Mouse (Mus musculus): ENCODE results near the gene Pigb. TPM values are rescaled to one million over a fixed set of nuclear protein-coding genes. Genes with fewer than 3 reads are reported as not detected.

Gene Pigb
- polyA plus RNA-seq, 1 experiment: 30.0 TPM

DNA sequence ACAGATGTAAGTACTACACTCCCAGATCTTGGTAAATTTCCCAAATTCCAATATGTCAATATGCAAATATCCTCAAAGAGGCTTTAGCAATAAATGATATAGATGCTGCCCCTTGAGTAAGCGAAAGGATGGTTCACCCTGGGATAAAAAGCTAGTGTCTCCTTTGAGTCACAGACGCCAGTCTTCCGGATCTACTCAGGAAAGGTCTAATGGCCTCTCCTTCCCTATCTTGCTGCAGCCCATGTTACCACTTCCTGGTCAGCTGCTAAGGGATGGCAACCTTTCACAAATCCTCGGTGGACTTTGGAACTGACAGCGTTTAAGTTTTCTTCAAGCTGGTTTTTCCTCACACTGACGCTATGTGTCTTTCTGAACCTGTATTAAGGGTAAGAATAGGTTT is 28.5 kb upstream of the Pigb start:
- no peak for TF ChIP-seq CTCF (IDR thresholded peaks at IDR 0.05; ENCODE audit: low read depth, low read length)
- no peak for TF ChIP-seq POLR2A (IDR thresholded peaks at IDR 0.05; ENCODE audit: insufficient read depth, low read length)
- TF ChIP-seq EP300 (IDR thresholded peaks at IDR 0.05; ENCODE audit: insufficient read depth, low read depth, low read length): no peak
- 0 out of 2 replicates have a peak overlapping the region, but pooled peaks have one; percentile 17 for H3K27ac ChIP-seq (ENCODE audit: insufficient read depth, low read length)

DNA sequence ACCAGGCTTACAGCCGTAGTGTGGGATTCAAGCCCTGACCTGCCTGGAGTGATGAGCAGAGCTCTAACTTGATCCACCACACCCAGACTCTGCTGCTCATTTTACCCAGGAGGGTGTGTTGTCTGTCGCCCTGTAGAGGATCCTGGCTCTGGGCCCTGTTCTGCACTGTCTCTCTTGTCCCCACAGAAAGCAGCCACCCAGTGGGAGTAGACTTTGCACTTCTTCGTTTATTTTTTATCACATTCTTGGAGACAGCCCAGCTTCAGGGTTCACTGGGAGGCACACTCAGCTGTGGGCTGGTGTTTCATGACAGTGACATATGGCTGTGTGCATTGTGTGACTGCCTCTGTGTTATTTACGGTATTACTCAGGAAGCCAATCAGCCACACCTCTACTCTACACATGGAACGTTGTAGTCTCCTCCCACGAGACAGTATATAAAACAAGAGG is 28.1 kb upstream of the Pigb start:
- Histone ChIP-seq H3K4me1 (ENCODE audit: control insufficient read depth, insufficient read depth, low read length) (peaks cover 14% of the 10 kb centered on the region), H3K27ac (ENCODE audit: insufficient read depth, low read length) (peak overlapping the region; percentile 55), H3K36me3 (ENCODE audit: control insufficient read depth, insufficient read depth, low read length, poor library complexity, severe bottlenecking) (no peaks in the 10 kb centered on the region), H3K27me3 (ENCODE audit: control insufficient read depth, insufficient read depth, low read length, poor library complexity, severe bottlenecking) (no peaks in the 10 kb centered on the region), H3K9ac (ENCODE audit: low read depth, poor library complexity, severe bottlenecking) (peak overlapping the region; percentile 39), H3K4me3 (ENCODE audit: low read depth, low read length) (0 out of 2 replicates have a peak overlapping the region, but pooled peaks have one; percentile 4), H3K9me3 (replicated peaks; ENCODE audit: control insufficient read depth, insufficient read depth, low read length, poor library complexity, severe bottlenecking) (no peaks in the 10 kb centered on the region)
- TF ChIP-seq EP300 (IDR thresholded peaks at IDR 0.05; ENCODE audit: insufficient read depth, low read depth, low read length): no peak
- TF ChIP-seq POLR2A (IDR thresholded peaks at IDR 0.05; ENCODE audit: insufficient read depth, low read length): no peak
- TF ChIP-seq CTCF (IDR thresholded peaks at IDR 0.05; ENCODE audit: low read depth, low read length): no peak

More for the DNA sequence above, 28.5 kb upstream of the Pigb start:
- Histone ChIP-seq H3K4me3 (ENCODE audit: low read depth, low read length) (no peak overlapping the region), H3K27me3 (ENCODE audit: control insufficient read depth, insufficient read depth, low read length, poor library complexity, severe bottlenecking) (no peaks in the 10 kb centered on the region), H3K9ac (ENCODE audit: low read depth, poor library complexity, severe bottlenecking) (no peak overlapping the region), H3K9me3 (replicated peaks; ENCODE audit: control insufficient read depth, insufficient read depth, low read length, poor library complexity, severe bottlenecking) (no peaks in the 10 kb centered on the region), H3K36me3 (ENCODE audit: control insufficient read depth, insufficient read depth, low read length, poor library complexity, severe bottlenecking) (no peaks in the 10 kb centered on the region), H3K4me1 (ENCODE audit: control insufficient read depth, insufficient read depth, low read length) (peaks cover 14% of the 10 kb centered on the region)

- peak overlapping the region; percentile 39; the same call in 1 of the 2 replicates for H3K9ac ChIP-seq (ENCODE audit: low read depth, poor library complexity, severe bottlenecking)
- H3K4me1 ChIP-seq (ENCODE audit: control insufficient read depth, insufficient read depth, low read length): peaks cover 14% of the 10 kb centered on the region
- no peaks in the 10 kb centered on the region for H3K27me3 ChIP-seq (ENCODE audit: control insufficient read depth, insufficient read depth, low read length, poor library complexity, severe bottlenecking)
- no peak for TF ChIP-seq CTCF (IDR thresholded peaks at IDR 0.05; ENCODE audit: low read depth, low read length)
- no peak for TF ChIP-seq EP300 (IDR thresholded peaks at IDR 0.05; ENCODE audit: insufficient read depth, low read depth, low read length)
- TF ChIP-seq POLR2A (IDR thresholded peaks at IDR 0.05; ENCODE audit: insufficient read depth, low read length): peak; percentile 11
- H3K36me3 ChIP-seq (ENCODE audit: control insufficient read depth, insufficient read depth, low read length, poor library complexity, severe bottlenecking): no peaks in the 10 kb centered on the region
- H3K27ac ChIP-seq (ENCODE audit: insufficient read depth, low read length): peak overlapping the region; percentile 57
- H3K4me3 ChIP-seq (ENCODE audit: low read depth, low read length): 0 out of 2 replicates have a peak overlapping the region, but pooled peaks have one; percentile 21
- H3K9me3 ChIP-seq (replicated peaks; ENCODE audit: control insufficient read depth, insufficient read depth, low read length, poor library complexity, severe bottlenecking): no peaks in the 10 kb centered on the region
Observed at GRCm38 (mm10) chr9:73067086-73067485, 26.9 kb upstream of the Pigb start.

GRCm38 (mm10) chr9:73063621-73064290 is 23.6 kb upstream of the Pigb start:
- Histone ChIP-seq H3K9ac (ENCODE audit: low read depth, poor library complexity, severe bottlenecking) (no peak overlapping the region), H3K4me1 (ENCODE audit: control insufficient read depth, insufficient read depth, low read length) (peaks cover 10% of the 10 kb centered on the region), H3K27ac (ENCODE audit: insufficient read depth, low read length) (no peak overlapping the region), H3K36me3 (ENCODE audit: control insufficient read depth, insufficient read depth, low read length, poor library complexity, severe bottlenecking) (no peaks in the 10 kb centered on the region), H3K9me3 (replicated peaks; ENCODE audit: control insufficient read depth, insufficient read depth, low read length, poor library complexity, severe bottlenecking) (no peaks in the 10 kb centered on the region), H3K27me3 (ENCODE audit: control insufficient read depth, insufficient read depth, low read length, poor library complexity, severe bottlenecking) (no peaks in the 10 kb centered on the region), H3K4me3 (ENCODE audit: low read depth, low read length) (peak overlapping the region; percentile 4; the same call in 1 of the 2 replicates)
- TF ChIP-seq POLR2A (IDR thresholded peaks at IDR 0.05; ENCODE audit: insufficient read depth, low read length) (peak; percentile 34), CTCF (IDR thresholded peaks at IDR 0.05; ENCODE audit: low read depth, low read length) (no peak), EP300 (IDR thresholded peaks at IDR 0.05; ENCODE audit: insufficient read depth, low read depth, low read length) (no peak)

- no peaks in the 10 kb centered on the region for H3K9me3 ChIP-seq (replicated peaks; ENCODE audit: control insufficient read depth, insufficient read depth, low read length, poor library complexity, severe bottlenecking)
- no peaks in the 10 kb centered on the region for H3K27me3 ChIP-seq (ENCODE audit: control insufficient read depth, insufficient read depth, low read length, poor library complexity, severe bottlenecking)
- H3K9ac ChIP-seq (ENCODE audit: low read depth, poor library complexity, severe bottlenecking): no peak overlapping the region
- no peak overlapping the region for H3K4me3 ChIP-seq (ENCODE audit: low read depth, low read length)
- no peak for TF ChIP-seq CTCF (IDR thresholded peaks at IDR 0.05; ENCODE audit: low read depth, low read length)
- TF ChIP-seq POLR2A (IDR thresholded peaks at IDR 0.05; ENCODE audit: insufficient read depth, low read length): no peak
- TF ChIP-seq EP300 (IDR thresholded peaks at IDR 0.05; ENCODE audit: insufficient read depth, low read depth, low read length): no peak
- H3K4me1 ChIP-seq (ENCODE audit: control insufficient read depth, insufficient read depth, low read length): peaks cover 6% of the 10 kb centered on the region
- H3K36me3 ChIP-seq (ENCODE audit: control insufficient read depth, insufficient read depth, low read length, poor library complexity, severe bottlenecking): no peaks in the 10 kb centered on the region
- no peak overlapping the region for H3K27ac ChIP-seq (ENCODE audit: insufficient read depth, low read length)
Observed at GRCm38 (mm10) chr9:73059224-73059623, 19.0 kb upstream of the Pigb start.

DNA sequence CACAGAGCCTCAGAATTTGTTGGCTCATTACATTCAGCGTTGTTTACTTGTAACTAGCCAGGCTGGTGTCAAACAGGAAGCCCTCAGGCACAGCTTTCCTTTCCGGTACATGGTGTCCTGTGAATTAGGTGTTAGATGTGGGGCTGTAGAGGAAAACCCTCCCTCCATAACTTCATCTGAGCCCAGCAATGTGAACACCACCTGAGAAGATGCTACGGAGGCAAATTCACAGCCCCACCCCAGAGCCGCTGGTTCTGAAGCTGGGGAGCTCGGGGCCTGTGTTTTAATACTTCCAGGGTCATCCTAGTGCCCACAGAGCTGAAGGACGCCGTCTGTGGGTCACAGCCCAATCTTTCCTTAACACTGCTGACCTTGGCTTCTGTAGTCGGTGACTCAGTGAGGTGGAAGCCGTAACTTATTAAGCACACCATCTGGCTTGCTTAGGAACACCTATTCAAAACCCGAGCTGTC is 15.3 kb upstream of the Pigb start:
- peaks cover 4% of the 10 kb centered on the region for H3K4me1 ChIP-seq (ENCODE audit: control insufficient read depth, insufficient read depth, low read length)
- H3K27me3 ChIP-seq (ENCODE audit: control insufficient read depth, insufficient read depth, low read length, poor library complexity, severe bottlenecking): no peaks in the 10 kb centered on the region
- H3K9ac ChIP-seq (ENCODE audit: low read depth, poor library complexity, severe bottlenecking): peak overlapping the region; percentile 21; the same call in 1 of the 2 replicates
- H3K36me3 ChIP-seq (ENCODE audit: control insufficient read depth, insufficient read depth, low read length, poor library complexity, severe bottlenecking): no peaks in the 10 kb centered on the region
- H3K4me3 ChIP-seq (ENCODE audit: low read depth, low read length): no peak overlapping the region
- H3K9me3 ChIP-seq (replicated peaks; ENCODE audit: control insufficient read depth, insufficient read depth, low read length, poor library complexity, severe bottlenecking): no peaks in the 10 kb centered on the region
- no peak for TF ChIP-seq POLR2A (IDR thresholded peaks at IDR 0.05; ENCODE audit: insufficient read depth, low read length)
- TF ChIP-seq EP300 (IDR thresholded peaks at IDR 0.05; ENCODE audit: insufficient read depth, low read depth, low read length): 0 out of 2 replicates have a peak, but pooled peaks have one; percentile 39
- no peak for TF ChIP-seq CTCF (IDR thresholded peaks at IDR 0.05; ENCODE audit: low read depth, low read length)
- peak overlapping the region; percentile 73 for H3K27ac ChIP-seq (ENCODE audit: insufficient read depth, low read length)
